Mouse (Mus musculus): ENCODE results near the gene Prkar1a. TPM values are rescaled to one million over a fixed set of nuclear protein-coding genes. Genes with fewer than 3 reads are reported as not detected.
"Not testable (repeated sequence)": the region's sequence is repeated elsewhere in the genome, so short reads cannot be mapped to it uniquely, and the experiment has no call there.

Gene Prkar1a
- total RNA-seq (2021), result 100 to 1,000 TPM; 172 to 199 TPM
- long read RNA-seq, experiment 1, transcript Prkar1a-201 (11 exons, 3,359 nt), result major isoform, 130 of 248 reads
- long read RNA-seq, experiment 1, partial matches to known transcripts, result 112 of 248 reads
- long read RNA-seq, experiment 1, other reads (novel, unspliced or antisense), result 6 of 248 reads
- long read RNA-seq, experiment 2, transcript Prkar1a-201 (11 exons, 3,359 nt), result major isoform, 153 of 298 reads
- long read RNA-seq, experiment 2, partial matches to known transcripts, result 133 of 298 reads
- long read RNA-seq, experiment 2, other reads (novel, unspliced or antisense), result 12 of 298 reads

GRCm38 (mm10) chr11:109649206-109649605 is at the start of gene Prkar1a:
Prkar1a (plus strand) TSS chr11:109649405.
- intact Hi-C loops (cut with DNase I; ENCODE audit: low total_unique reads), result no loop called here
- DNase-seq, result no peak

DNA sequence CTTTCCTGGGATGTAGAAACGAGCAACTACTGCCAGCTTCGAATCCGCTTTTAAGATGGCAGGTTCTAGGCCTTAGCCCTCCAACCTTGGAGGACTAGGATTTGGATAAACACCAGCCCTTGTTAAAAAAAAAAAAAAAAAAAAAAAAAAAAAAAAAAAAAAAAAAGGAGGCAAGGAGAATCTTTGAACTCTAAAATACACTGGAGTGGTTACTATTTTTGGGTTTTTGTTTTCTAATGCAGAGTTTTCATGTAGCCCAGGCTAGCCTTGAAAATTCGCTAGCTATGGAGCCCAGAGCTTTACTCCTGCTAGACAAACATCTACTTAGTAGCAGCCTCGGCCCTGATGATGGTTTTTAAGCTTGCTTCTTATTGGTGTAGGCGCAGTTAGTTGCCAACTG is 41.6 kb upstream of the Prkar1a start:
- DNase-seq, result no peak
- intact Hi-C loops (cut with DNase I; ENCODE audit: low total_unique reads), result no loop called here

DNA sequence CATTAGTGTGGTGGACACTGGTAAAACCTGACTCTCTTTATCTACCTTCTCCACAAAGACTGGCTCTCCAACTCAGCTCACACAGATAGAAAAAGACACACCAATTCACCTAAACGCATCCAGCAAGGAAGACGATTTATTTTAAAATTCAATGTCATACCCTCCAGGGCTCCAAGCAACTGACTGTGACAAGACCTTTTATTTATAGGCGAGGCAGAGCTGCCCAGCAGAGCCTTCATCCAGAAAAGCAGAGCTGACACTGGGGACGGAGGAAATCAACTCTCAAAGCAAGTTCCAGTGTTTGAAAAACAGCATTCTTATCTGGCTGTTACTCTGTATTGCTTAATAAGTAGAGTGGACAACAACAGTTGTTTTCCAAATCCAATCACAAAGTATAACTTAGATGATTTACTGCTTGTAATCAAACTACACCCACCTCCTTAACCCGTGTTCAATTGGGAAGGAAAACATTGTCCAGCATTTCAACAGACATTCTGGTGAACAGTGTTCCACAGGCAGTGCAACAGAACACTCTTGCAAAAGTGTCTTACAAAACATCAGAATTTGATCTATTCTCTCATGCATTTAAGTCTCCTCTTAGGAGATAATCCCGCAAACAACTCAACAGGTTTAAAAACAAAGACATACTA is 40.1 kb upstream of the Prkar1a start:
- intact Hi-C loops (cut with DNase I; ENCODE audit: low total_unique reads), result no loop called here

DNA sequence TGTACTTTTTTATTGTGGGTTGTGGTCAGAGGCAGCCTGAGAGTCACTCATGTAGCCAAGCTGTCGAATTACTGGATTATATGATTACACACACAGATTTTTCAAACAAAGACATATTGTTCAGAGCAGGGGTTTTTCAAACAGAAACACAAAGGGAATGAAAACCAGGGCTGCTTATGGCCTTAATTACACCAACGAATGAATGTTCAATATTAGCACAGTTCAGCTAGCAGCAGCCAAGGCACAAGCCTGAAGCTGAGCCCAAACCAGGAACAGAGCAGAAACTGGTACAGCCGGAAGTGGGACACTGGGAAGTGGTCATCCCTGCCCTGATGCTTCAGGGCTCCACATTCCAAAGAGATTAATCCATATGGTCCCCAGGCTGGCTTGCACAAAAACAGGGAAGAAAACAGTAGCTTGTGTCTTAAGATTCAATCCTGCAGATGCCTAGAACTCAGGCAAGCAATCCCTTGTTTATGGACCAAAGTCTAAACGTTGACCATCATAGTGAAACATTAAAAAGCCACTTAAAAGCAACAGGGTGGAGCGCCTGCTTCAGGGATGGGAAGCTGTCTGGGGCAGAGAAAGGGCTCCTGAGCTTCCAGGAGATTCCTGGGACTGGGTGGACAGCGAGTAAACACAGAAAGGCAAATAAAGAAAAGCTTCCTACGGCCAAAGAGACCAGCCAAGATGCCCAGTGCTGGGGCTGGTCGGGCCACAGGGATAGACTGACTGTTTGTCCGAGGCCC is 39.0 kb upstream of the Prkar1a start:
- DNase-seq, result peak; percentile 19
- intact Hi-C loops (cut with DNase I; ENCODE audit: low total_unique reads), result no loop called here

More for the DNA sequence above, 40.1 kb upstream of the Prkar1a start:
- no peak for DNase-seq

DNA sequence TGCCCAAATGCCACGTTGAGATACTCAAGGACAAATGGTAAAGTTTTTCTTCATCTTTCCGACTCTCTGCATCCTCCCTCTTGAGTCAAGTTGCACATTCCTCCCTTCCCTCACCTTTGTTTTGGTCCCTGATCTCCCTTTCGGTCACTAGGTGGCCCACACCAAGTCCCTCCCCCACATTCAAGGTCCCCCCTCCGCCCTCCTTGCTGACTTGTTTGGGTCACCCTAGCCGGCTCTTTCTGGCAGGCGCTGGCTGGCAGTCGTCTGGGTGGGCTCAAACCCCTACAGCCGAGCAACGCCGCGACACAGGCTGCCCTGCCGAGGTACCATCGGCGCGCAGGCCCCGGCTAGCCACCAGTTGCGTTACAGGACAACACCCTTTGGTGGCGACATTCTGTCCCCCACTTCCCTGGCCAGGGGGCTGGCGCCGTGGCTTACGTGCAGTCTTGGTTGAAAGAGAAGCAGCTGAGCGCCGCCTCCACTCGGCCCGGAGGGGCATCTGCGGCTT is 38.4 kb upstream of the Prkar1a start:
- DNase-seq, result no peak
- intact Hi-C loops (cut with DNase I; ENCODE audit: low total_unique reads), result no loop called here

DNA sequence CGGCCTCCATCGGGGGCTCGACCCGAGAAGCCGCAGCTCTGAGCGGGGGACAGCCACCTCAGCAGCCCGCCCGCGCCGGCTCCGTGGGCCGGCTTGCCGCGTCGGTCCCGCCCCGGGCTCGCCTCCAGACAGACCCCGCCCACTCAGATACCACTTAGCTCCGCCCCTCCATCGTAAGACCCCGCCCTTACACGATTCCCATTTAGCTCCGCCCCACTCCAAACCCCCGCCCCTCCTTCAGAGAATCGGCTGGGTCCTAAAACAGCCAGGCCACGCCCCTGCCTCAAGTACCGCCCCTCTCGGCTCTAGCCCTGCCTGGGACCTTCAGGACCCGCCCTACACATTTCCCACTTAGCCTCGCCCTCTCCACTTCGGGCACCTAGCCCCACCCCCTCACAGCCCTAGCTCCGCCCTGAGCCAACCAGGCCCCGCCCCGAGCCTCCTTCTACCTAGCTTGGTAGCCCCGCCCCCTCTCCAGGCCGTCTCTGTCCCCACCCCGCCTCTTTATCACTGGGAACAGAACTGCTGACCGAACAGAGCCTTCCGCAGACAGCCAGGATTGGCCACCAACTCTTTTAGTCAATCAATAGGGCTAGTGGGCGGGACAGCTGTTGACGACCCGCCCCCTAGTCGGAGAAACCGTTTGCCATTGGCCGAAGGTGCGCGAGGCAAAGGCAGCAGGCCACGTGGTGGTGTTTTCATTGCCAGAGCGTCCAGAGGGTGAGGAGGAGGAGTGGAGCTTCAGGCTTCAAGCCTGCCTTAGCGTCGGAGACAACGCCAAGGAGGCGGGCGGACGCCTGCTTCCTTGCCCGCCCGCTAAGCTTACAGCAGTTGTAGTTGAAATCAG is 37.7 kb upstream of the Prkar1a start, which contains the start of gene Wipi1:
Gene Wipi1, minus strand, starts transcription at position 665 of the 847 bp plus-strand sequence.
- peak; percentile 100 for DNase-seq
- intact Hi-C loops (cut with DNase I; ENCODE audit: low total_unique reads), result no loop called here

- intact Hi-C loops (cut with DNase I; ENCODE audit: low total_unique reads), result no loop called here
- DNase-seq, result no peak
These were observed 36.2 kb upstream of the Prkar1a start for GRCm38 (mm10) chr11:109612871-109613529.

DNA sequence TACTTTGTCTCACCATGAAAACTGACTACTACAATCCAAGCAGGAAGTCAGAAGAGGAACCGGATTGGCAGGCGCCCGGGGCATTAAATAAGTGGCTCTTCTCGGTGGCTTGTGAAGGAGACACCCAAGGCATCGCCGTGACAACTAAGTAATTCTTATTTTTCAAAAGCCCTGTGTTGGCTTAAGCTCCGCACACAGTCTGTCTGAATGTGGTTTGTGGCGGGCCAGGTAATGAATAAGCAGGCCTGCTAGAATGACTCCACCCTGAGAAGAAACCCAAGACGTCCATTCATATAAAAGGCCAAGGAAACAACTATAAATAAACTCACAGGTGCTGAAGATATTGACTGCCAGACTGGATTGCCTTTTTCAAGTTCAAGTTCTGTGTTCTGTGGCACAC is 33.9 kb upstream of the Prkar1a start:
- DNase-seq, result no peak
- intact Hi-C loops (cut with DNase I; ENCODE audit: low total_unique reads), result no loop called here

DNA sequence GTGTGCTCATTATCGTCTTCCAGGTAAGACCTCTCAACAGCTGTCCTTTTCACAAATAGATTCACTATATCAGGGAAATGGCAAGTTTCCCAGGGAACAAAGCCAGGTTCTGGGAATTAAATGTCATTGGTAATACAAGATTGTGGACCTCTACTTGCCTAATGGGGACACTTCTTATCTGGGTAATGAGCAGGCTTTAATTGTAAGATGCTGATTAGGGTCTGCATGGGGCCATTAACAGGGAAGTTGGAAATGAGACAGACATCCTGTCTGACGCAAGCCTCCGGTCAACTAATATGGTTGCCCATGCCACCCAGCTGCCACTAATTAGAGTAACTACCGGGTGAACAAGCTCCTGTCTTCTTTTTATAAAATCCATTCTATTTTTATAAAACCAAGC is 32.9 kb upstream of the Prkar1a start:
- intact Hi-C loops (cut with DNase I; ENCODE audit: low total_unique reads), result no loop called here

GRCm38 (mm10) chr11:109616766-109617165 is 32.4 kb upstream of the Prkar1a start:
- no peak for DNase-seq
- intact Hi-C loops (cut with DNase I; ENCODE audit: low total_unique reads), result no loop called here

More for the DNA sequence above, 32.9 kb upstream of the Prkar1a start:
- no peak for DNase-seq

DNA sequence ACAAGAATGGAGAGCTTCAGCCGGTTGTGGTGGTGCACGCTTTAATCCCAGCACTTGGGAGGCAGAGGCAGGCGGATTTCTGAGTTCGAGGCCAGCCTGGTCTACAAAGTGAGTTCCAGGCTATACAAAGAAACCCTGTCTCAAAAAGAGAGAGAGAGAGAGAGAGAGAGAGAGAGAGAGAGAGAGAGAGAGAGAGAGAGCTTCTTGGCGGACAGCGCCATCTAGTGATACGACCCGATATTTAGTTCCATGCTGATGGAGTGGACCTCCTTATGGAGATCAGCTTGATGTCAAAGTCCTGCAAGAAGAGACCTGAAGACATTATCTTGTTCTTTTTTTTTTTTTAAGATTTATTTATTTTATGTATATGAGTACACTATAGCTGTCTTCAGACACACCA is 30.1 kb upstream of the Prkar1a start:
- peak; percentile 52 for DNase-seq
- intact Hi-C loops (cut with DNase I; ENCODE audit: low total_unique reads), result not testable (repeated sequence)

DNA sequence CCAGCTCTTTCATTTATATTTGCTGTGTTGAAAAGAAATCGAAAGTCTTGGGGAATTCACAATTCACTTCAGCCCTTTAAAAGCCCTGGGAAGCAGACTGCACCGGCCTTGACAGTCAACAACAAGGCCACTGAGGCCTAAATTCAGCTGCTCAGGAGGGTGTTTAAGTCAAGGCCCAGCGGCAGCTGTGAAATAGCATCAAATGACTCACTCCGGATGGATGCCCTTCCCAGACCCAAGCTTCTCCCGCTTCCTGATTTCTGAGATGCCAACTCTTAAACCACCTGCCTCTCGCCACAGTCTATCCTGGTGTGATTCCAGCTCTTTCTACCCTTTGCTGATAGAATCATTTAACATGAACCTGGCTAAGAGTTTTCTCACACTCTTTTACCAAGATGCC is 28.8 kb upstream of the Prkar1a start:
- intact Hi-C loops (cut with DNase I; ENCODE audit: low total_unique reads), result no loop called here
- DNase-seq, result no peak

GRCm38 (mm10) chr11:109621183-109621582 is 28.0 kb upstream of the Prkar1a start:
- intact Hi-C loops (cut with DNase I; ENCODE audit: low total_unique reads), result no loop called here
- DNase-seq, result no peak

DNA sequence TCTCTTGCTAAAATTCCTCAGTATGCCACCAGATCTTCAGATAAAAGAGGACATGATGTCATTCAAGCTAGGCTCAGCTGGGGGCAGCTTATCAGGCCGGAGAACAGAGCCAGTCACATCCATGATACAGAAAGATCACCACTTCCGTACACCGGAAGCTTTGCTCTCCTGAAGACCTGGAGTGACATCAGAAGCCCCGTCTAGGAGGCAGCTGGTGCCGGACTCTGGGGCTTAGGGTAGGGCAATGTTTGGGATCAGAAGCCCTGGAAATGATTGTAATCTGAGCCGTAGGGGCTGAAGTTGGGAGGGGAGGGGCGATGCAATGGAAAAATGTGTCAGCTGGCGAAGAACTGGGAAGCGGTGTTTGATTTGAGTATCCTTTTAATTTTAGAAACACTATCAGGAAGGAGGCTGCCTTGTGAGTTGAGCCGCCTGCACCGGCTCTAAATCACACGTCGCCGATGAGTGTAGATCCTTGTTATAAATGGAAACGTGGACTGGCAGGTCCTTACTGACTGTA is 26.6 kb upstream of the Prkar1a start:
- DNase-seq, result no peak
- intact Hi-C loops (cut with DNase I; ENCODE audit: low total_unique reads), result no loop called here

DNA sequence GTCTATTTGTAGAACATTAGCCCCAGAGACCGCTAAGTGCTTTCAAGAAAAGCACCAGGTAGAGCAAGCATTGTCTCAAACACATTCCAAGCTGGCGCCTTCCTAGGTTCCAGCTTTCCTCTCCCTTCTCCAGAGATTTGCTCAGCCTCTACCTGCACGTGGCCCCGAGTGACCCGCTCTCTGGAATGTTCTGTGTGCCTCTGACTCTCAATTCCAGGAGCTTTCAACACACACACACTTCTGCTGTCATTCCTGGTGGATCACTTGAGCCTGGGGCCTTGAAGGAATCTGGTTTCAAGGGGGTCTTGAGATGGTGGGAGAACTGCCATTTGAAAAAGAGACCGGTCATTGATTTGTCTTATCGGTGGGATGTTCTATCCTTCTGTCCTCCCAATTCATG is 26.0 kb upstream of the Prkar1a start:
- DNase-seq, result no peak
- intact Hi-C loops (cut with DNase I; ENCODE audit: low total_unique reads), result no loop called here

- DNase-seq, result no peak
- intact Hi-C loops (cut with DNase I; ENCODE audit: low total_unique reads), result no loop called here
These were observed 21.6 kb upstream of the Prkar1a start for GRCm38 (mm10) chr11:109627648-109628047.

GRCm38 (mm10) chr11:109628099-109628498 is 21.1 kb upstream of the Prkar1a start:
- DNase-seq, result no peak
- intact Hi-C loops (cut with DNase I; ENCODE audit: low total_unique reads), result no loop called here

- no peak for DNase-seq
- intact Hi-C loops (cut with DNase I; ENCODE audit: low total_unique reads), result no loop called here
These were observed 20.1 kb upstream of the Prkar1a start for GRCm38 (mm10) chr11:109629021-109629521.

Measured in gastrocnemius, postnatal 14 days (tissue).